Mouse (Mus musculus) forebrain, embryonic 16.5 days (tissue): ENCODE measurements around the gene Dand5. TPM values are rescaled to one million over a fixed set of nuclear protein-coding genes. Genes with fewer than 3 reads are reported as not detected.

ENCODE experiments used
- ATAC-seq: fragments of 200-750 bp; cut with Nextera tagmentation; 2 replicates; pipeline ENCODE4 v1.8.0; 2017; ENCODE audit warnings: mild to moderate bottlenecking, moderate library complexity
- H3K27ac ChIP-seq: fragments of 300-500 bp; sonication (generic); 2 replicates; pipeline ENCODE4 v1.5.1; 2014; ENCODE audit warnings: low read length, control low read depth
- H3K27me3 ChIP-seq: fragments of 300-500 bp; sonication (generic); replicated peaks from 2 replicates; pipeline ENCODE4 v1.6.1; 2014; ENCODE audit warnings: low read length; ENCODE audit not compliant: control insufficient read depth, insufficient read depth
- H3K36me3 ChIP-seq: fragments of 300-500 bp; sonication (generic); 2 replicates; pipeline ENCODE4 v1.6.1; 2014; ENCODE audit not compliant: control insufficient read depth, insufficient read depth
- H3K4me1 ChIP-seq: fragments of 300-500 bp; sonication (generic); replicated peaks from 2 replicates; pipeline ENCODE4 v1.6.1; 2014; ENCODE audit warnings: low read length; ENCODE audit not compliant: control insufficient read depth, insufficient read depth
- H3K4me2 ChIP-seq: fragments of 300-500 bp; sonication (generic); 2 replicates; pipeline ENCODE4 v1.6.1; 2014; ENCODE audit warnings: mild to moderate bottlenecking, low read length, control low read depth
- H3K4me3 ChIP-seq: fragments of 300-500 bp; sonication (generic); replicated peaks from 2 replicates; pipeline ENCODE4 v1.5.1; 2014; ENCODE audit warnings: mild to moderate bottlenecking, low read length, control low read depth
- H3K9ac ChIP-seq: fragments of 300-500 bp; sonication (generic); replicated peaks from 2 replicates; pipeline ENCODE4 v1.6.1; 2014; ENCODE audit warnings: low read depth, low read length, control low read depth
- H3K9me3 ChIP-seq: fragments of 300-500 bp; sonication (generic); 2 replicates; pipeline ENCODE4 v1.6.1; 2016; ENCODE audit warnings: low read length; ENCODE audit not compliant: control insufficient read depth
- WGBS: fragments of 180-500 bp; shearing (Covaris S2); extraction: QIAGEN DNeasy Blood & Tissue Kit; methylation state at CpG from one replicate; pipeline ENCODE4 v1.1.7; 2014; 5-methylcytosine and 5-hydroxymethylcytosine counted together
- polyA plus RNA-seq: library from polyadenylated mRNA; unstranded; fragments of >200 nt; fragmentation: Nextera tagmentation; extraction: Ambion mirVana; gene quantifications from 2 replicates; pipeline ENCODE4 v1.2.1, GENCODE M21; 2015

The Dand5 gene
- polyA plus RNA-seq, 1 experiment from 2014 or later, result 8.7 TPM

DNA sequence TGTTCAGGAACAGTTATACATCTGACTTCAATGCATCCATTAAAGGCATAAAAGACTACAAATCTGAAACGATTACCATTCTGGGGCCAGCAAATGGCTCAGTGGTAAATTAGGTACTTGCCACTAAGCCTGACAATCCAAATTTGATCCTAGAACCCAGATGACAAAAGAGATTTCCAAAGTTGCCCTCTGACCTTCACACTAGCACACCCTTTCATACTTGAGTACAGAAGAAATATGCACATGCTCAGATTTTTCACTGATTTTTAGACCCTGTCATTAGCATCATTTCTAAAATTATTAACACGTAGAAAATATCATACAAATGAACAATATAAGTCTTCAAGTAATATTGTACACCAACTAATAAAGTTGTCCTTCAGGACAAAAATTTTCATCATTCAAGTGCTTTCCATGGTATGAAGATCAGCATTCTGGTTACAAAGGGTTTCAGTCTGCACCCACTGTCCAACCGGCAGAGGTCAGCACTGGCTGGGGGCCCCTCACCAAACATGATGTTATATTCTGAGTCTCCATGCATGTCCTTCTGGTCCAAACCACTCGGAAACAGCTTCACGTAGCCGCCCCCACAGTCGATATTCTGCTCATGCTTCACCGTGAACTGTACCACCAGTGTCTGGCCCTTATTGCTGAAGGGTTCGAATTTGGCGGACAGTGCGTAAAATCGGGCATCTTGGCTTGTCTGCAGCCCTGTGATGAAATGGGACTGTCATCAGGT is 22.9 kb upstream of the Dand5 start:
- Histone ChIP-seq H3K9ac (peak overlapping the region; percentile 93), H3K27ac (peak overlapping the region; percentile 78; the same call in 1 of the 2 replicates), H3K4me2 (peak overlapping the region; percentile 94), H3K27me3 (no peaks in the 10 kb centered on the region), H3K4me1 (peaks cover 34% of the 10 kb centered on the region), H3K36me3 (peaks cover 32% of the 10 kb centered on the region), H3K9me3 (no peaks in the 10 kb centered on the region), H3K4me3 (peak overlapping the region; percentile 99)
- 12% methylated on average over 12 of the region's 12 CpGs for WGBS
- no peak for ATAC-seq

DNA sequence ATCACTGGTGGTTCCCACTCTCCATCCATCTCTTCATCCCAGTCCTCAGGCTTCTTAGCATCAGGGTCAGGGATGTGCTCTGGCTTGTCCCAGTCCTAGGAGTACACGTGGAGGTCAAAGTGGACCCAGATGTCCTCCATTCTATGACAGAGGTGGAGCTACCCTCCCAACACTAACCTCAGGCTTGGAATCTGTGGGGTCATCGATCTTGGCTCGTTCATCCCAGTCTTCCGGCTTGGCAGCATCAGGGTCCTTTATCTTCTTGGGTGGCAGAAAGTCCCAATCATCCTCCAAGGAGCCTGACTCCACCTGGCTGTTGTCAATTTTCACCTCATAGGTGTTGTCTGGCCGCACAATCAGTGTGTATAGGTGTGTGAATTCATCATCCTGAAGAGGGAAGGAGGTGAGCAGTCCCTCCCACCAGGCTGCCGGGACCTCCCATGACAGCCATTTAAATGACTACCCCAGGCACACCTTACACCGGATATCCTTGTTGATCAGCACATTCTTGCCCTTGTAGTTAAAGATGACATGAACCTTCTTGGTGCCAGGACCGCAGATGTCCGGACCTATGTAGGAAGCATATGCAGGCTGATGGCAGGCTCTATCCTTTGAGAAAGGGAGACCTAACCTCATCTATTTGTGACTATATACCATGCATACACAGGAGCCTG is 21.9 kb upstream of the Dand5 start:
- Histone ChIP-seq H3K27ac (no peak overlapping the region), H3K4me2 (peak overlapping the region; percentile 94), H3K27me3 (no peaks in the 10 kb centered on the region), H3K36me3 (peaks cover 32% of the 10 kb centered on the region), H3K4me1 (peaks cover 38% of the 10 kb centered on the region), H3K9me3 (no peaks in the 10 kb centered on the region), H3K4me3 (peak overlapping the region; percentile 99), H3K9ac (peak overlapping the region; percentile 7)
- 91% methylated on average over 9 of the region's 9 CpGs for WGBS
- ATAC-seq, result no peak

DNA sequence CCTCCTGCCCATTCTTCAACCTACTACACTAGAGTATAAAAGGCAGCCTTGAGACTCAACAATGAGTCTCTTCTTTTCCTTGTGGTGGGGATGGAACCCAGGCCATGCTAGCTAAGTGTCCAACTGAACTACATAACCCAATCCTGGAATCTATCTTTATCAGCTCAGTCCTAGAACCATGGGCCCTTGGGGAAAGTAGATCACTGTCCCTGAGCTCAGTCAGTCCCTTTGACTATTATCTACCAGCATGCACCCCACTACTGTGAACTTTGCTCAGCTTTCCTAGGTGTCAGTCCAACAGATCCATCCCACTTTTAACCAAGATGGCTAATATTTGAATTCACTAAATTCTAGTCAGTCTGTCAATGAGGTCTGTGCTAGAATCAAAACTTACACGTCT is 18.9 kb upstream of the Dand5 start:
- 88% methylated on average over 1 of the region's 1 CpGs for WGBS
- Histone ChIP-seq H3K9me3 (no peaks in the 10 kb centered on the region), H3K9ac (no peak overlapping the region), H3K4me1 (peaks cover 31% of the 10 kb centered on the region), H3K4me3 (no peak overlapping the region), H3K27ac (no peak overlapping the region), H3K4me2 (no peak overlapping the region), H3K27me3 (no peaks in the 10 kb centered on the region), H3K36me3 (peaks cover 46% of the 10 kb centered on the region)
- ATAC-seq, result no peak

DNA sequence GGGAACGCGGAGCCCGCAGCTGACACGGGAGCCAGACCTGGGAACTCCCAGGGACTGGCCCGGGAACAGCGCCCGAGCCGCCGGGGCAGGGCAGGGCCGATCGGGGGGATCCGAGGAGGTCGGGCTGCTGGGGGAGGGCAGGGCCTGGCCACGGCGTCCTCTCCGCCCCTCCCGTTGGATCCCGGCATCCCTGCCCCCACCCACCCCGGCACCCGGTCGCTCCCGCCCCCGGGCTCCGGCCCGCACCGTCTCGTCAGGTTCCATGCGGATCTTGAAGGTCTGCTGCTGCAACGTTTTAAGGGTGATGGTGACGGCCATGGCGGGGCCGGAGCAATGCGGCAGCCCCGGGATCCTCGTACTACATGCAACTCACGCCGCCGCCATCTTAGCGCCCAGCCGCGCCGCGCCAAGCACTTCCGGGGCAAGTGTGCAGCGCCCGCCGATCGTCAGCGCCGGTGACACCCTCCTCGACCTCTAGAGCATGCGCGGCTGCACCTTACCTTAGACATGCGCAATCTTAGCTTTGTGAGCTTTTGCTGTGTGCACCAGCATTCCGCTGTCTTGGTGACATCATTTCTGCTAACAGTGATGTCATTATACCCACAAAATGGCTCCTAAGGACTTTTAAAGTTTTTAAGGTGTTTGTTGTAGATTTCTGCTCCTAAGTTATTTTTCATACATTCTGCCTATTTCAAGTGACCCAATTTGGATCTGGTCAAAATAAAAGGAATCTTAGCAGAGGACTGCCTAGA is 17.8 kb upstream of the Dand5 start, which contains the start of gene Rad23a:
Gene Rad23a, minus strand, starts transcription at position 418 of the 752 bp plus-strand sequence.
- peaks cover 36% of the 10 kb centered on the region for H3K4me1 ChIP-seq
- H3K4me3 ChIP-seq, result peak within 1 kb of the TSS; percentile 76
- H3K9me3 ChIP-seq, result no peaks in the 10 kb centered on the region
- no peaks in the 10 kb centered on the region for H3K27me3 ChIP-seq
- H3K9ac ChIP-seq, result peak within 1 kb of the TSS; percentile 88
- peak; percentile 96 for ATAC-seq
- peak within 1 kb of the TSS; percentile 79 for H3K27ac ChIP-seq
- under 1% methylated on average over 47 of the region's 55 CpGs for WGBS
- peaks cover 46% of the 10 kb centered on the region for H3K36me3 ChIP-seq
- peak within 1 kb of the TSS; percentile 73 for H3K4me2 ChIP-seq

DNA sequence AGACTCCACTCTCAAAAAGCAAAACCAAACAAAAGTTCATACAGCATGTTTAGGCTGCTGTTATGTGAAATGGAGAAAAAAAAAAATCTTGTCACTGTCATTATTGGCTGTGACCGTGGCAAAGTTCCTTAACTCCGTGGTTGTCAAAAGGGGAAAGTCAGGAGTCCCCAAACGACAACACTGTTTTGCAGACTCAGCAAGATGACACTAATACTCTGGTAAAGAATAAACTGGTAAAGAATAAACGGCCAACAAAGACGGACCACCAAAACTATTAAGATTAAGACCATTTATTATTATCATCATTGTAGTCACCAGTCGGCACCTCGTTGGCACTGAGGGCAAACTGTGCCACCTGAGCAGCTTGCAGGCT is 17.2 kb upstream of the Dand5 start:
- Histone ChIP-seq H3K27me3 (no peaks in the 10 kb centered on the region), H3K4me3 (peak overlapping the region; percentile 76), H3K9me3 (no peaks in the 10 kb centered on the region), H3K27ac (peak overlapping the region; percentile 79), H3K4me1 (peaks cover 36% of the 10 kb centered on the region), H3K4me2 (peak overlapping the region; percentile 73), H3K9ac (peak overlapping the region; percentile 88), H3K36me3 (peaks cover 46% of the 10 kb centered on the region)
- no peak for ATAC-seq
- WGBS, result 5% methylated on average over 7 of the region's 7 CpGs

DNA sequence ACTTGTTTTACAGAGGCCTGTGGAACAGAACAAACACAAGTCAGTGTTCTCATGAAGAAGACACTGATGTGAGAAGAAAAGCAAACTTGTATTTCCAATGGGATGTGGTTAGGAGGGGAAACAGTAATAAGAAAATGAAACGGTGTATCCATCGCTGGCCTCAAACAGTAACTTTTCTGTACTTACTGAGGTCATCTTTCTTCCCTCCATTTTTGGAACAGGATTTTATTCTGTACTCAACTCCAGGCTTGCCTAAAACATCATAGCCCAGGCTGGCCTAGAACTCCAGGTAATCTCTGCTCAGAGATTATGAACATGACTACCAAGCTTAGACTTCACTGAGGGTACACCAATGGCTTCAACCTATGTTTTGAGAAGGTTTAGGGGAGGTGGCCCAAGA is 16.8 kb upstream of the Dand5 start:
- Histone ChIP-seq H3K9me3 (no peaks in the 10 kb centered on the region), H3K27me3 (no peaks in the 10 kb centered on the region), H3K27ac (no peak overlapping the region), H3K9ac (no peak overlapping the region), H3K4me2 (peak overlapping the region; percentile 73), H3K4me1 (peaks cover 36% of the 10 kb centered on the region), H3K4me3 (peak overlapping the region; percentile 76), H3K36me3 (peaks cover 41% of the 10 kb centered on the region)
- 94% methylated on average over 2 of the region's 2 CpGs for WGBS
- no peak for ATAC-seq

DNA sequence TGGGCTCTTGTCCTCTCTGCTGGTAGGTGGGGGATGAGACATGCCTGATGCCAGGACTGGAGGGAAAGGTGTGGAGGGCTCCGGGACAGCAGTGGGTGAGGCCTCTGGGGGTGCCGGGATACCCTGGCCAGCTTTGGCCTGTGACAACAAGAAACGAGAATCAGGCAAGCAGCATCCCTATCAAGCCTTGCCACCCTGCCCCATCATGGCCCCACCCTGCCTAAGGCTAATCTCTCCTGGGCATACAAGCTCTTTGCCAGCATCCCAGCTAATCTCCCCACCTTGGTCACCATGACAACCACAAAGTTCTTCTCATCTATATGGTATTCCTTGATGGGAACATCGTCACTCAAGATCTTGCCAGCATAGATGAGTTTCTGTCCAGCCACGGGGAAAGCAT is 15.9 kb upstream of the Dand5 start:
- ATAC-seq, result no peak
- Histone ChIP-seq H3K36me3 (peaks cover 33% of the 10 kb centered on the region), H3K4me2 (no peak overlapping the region), H3K4me3 (no peak overlapping the region), H3K27me3 (no peaks in the 10 kb centered on the region), H3K9ac (no peak overlapping the region), H3K4me1 (peaks cover 38% of the 10 kb centered on the region), H3K27ac (no peak overlapping the region), H3K9me3 (no peaks in the 10 kb centered on the region)
- WGBS, result 87% methylated on average over 5 of the region's 5 CpGs

DNA sequence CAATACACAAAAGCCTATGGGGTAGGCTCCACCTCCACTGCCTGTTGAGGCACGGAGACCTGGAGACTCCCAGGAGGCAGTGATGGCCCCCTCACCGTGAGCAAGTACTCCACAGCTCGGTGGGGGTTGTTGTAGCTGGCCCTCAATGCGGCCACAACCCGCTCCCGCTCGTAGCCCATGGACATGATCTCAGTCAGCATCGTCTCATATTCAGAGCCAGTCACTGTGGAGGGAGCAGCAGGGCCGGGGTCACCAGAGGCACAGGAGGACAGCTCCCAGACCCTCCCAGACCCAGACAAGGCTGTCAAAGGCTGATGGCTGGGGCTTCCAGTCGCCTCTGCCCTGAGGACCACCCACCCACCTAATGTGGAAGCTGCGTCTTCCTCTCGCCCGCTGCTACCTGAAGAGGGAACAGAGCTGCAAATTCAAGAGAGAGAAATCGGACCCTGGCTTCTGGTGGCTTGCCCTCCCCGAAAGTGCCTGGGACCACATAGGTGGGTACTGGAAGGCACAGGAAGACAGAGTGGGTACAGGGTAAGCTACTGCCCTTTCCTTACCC is 15.4 kb upstream of the Dand5 start:
- WGBS, result 84% methylated on average over 15 of the region's 15 CpGs
- H3K4me2 ChIP-seq, result no peak overlapping the region
- H3K4me1 ChIP-seq, result peaks cover 41% of the 10 kb centered on the region
- no peak overlapping the region for H3K4me3 ChIP-seq
- H3K36me3 ChIP-seq, result peaks cover 28% of the 10 kb centered on the region
- H3K9ac ChIP-seq, result no peak overlapping the region
- no peak overlapping the region for H3K27ac ChIP-seq
- no peak for ATAC-seq
- H3K9me3 ChIP-seq, result no peaks in the 10 kb centered on the region
- no peaks in the 10 kb centered on the region for H3K27me3 ChIP-seq
